Mouse (Mus musculus) left cerebral cortex, postnatal 14 days (tissue): ENCODE measurements at regions not wholly inside any gene's neighbourhood (a gene's known extent, or its start where the extent isn't known, plus 50 kb on each side); places are given as distances from the start of the nearest gene placed in this dataset.
A peak's percentile ranks its signal among the peaks of the same experiment; 100 is the strongest.
"Not testable (repeated sequence)": the region's sequence is repeated elsewhere in the genome, so short reads cannot be mapped to it uniquely, and the experiment has no call there.

Experiments
- DNase-seq, 2 experiments: peaks; one replicate each; pipeline ENCODE4 v3.0.0; 2021 to 2022; ENCODE audit warnings: low spot score in 2 of 2, mixed read lengths in 1 of 2
- intact Hi-C: fragments of 180-260 bp; cut with DNase I; formaldehyde crosslinking; loops from one replicate; pipeline ENCODE4 v1.15.1; 2025

- DNase-seq, intact Hi-C loops: not testable (repeated sequence)
Observed at GRCm38 (mm10) chr4:79471013-79471412, 1259.3 kb upstream of the Ptprd start.

GRCm38 (mm10) chr4:79463546-79463945 is 1251.8 kb upstream of the Ptprd start:
- intact Hi-C loops, result no loop called here
- DNase-seq, result peak; percentile 4 to 25
